Mouse (Mus musculus) T-cell, adult 2 months (primary cell): ENCODE results near the gene Ube2c.

Experiments used
- DNase-seq: peaks from one replicate; pipeline ENCODE4 v3.0.0; 2022; ENCODE audit warnings: low spot score

Gene Ube2c

GRCm38 (mm10) chr2:164769258-164770037, at the start of gene Ube2c:
Gene Ube2c, plus strand, starts transcription at chr2:164769898.
- DNase-seq = peak; percentile 95

- DNase-seq = no peak
Measured at GRCm38 (mm10) chr2:164723276-164723675, 46.4 kb upstream of the Ube2c start.

- peak; percentile 49 for DNase-seq
Measured at GRCm38 (mm10) chr2:164725895-164726619, 43.6 kb upstream of the Ube2c start.

GRCm38 (mm10) chr2:164731719-164732118, 38.0 kb upstream of the Ube2c start:
- DNase-seq = no peak

GRCm38 (mm10) chr2:164733259-164733658, 36.4 kb upstream of the Ube2c start:
- DNase-seq = no peak

GRCm38 (mm10) chr2:164734839-164735238, 34.9 kb upstream of the Ube2c start:
- DNase-seq = no peak

- no peak for DNase-seq
Measured at GRCm38 (mm10) chr2:164735446-164735845, 34.3 kb upstream of the Ube2c start.

GRCm38 (mm10) chr2:164737377-164738090, 32.2 kb upstream of the Ube2c start:
- DNase-seq = no peak

GRCm38 (mm10) chr2:164739876-164740275, 29.8 kb upstream of the Ube2c start:
- DNase-seq = no peak

- DNase-seq = no peak
Measured at GRCm38 (mm10) chr2:164744987-164745386, 24.7 kb upstream of the Ube2c start.

- DNase-seq = peak; percentile 95
Measured at GRCm38 (mm10) chr2:164745843-164746479, 23.7 kb upstream of the Ube2c start, which contains the start of the genes Wfdc3 and Dnttip1. Gene Wfdc3, minus strand, starts transcription at chr2:164745931. Gene Dnttip1, plus strand, starts transcription at chr2:164745983.

GRCm38 (mm10) chr2:164746693-164747092, 23.0 kb upstream of the Ube2c start:
- DNase-seq = peak; percentile 51

- no peak for DNase-seq
Measured at GRCm38 (mm10) chr2:164748191-164748590, 21.5 kb upstream of the Ube2c start.

GRCm38 (mm10) chr2:164748991-164749390, 20.7 kb upstream of the Ube2c start:
- DNase-seq = no peak

- DNase-seq = no peak
Measured at GRCm38 (mm10) chr2:164752454-164752853, 17.2 kb upstream of the Ube2c start.

- DNase-seq = no peak
Measured at GRCm38 (mm10) chr2:164754105-164754504, 15.6 kb upstream of the Ube2c start.

- DNase-seq = no peak
Measured at GRCm38 (mm10) chr2:164754800-164755199, 14.9 kb upstream of the Ube2c start.

- no peak for DNase-seq
Measured at GRCm38 (mm10) chr2:164757841-164758240, 11.9 kb upstream of the Ube2c start.

- no peak for DNase-seq
Measured at GRCm38 (mm10) chr2:164758692-164759091, 11.0 kb upstream of the Ube2c start.

- no peak for DNase-seq
Measured at GRCm38 (mm10) chr2:164760059-164760833, 9.5 kb upstream of the Ube2c start.

- DNase-seq = no peak
Measured at GRCm38 (mm10) chr2:164761502-164761901, 8.2 kb upstream of the Ube2c start.
